Mouse (Mus musculus) myocyte (in vitro differentiated cells): ENCODE measurements at regions not wholly inside any gene's neighbourhood (a gene's known extent, or its start where the extent isn't known, plus 50 kb on each side); places are given as distances from the start of the nearest gene placed in this dataset.

Source experiments
- CEBPB ChIP-seq: IDR thresholded peaks from 2 replicates; pipeline ENCODE4 v1.6.1; 2011; ENCODE audit warnings: mild to moderate bottlenecking, moderate library complexity; ENCODE audit not compliant: poor library complexity, insufficient read depth, severe bottlenecking
- E2F4 ChIP-seq: IDR thresholded peaks from one replicate; pipeline ENCODE4 v1.6.1; 2011; ENCODE audit warnings: mild to moderate bottlenecking, control low read depth, moderate library complexity; ENCODE audit not compliant: insufficient read depth
- MAX ChIP-seq: IDR thresholded peaks from one replicate; pipeline ENCODE4 v1.6.1; 2011; ENCODE audit warnings: low read depth, mild to moderate bottlenecking, control low read depth
- MYOD1 ChIP-seq, 3 experiments: IDR thresholded peaks; one replicate each; pipeline ENCODE4 v1.6.1; 2011; ENCODE audit warnings: control low read depth in 2 of 3, low read depth in 2 of 3, mild to moderate bottlenecking in 2 of 3, moderate library complexity in 1 of 3; ENCODE audit not compliant: insufficient read length in 2 of 3, control insufficient read depth in 1 of 3
- MYOG ChIP-seq, 3 experiments: IDR thresholded peaks; one replicate each; pipeline ENCODE4 v1.6.1; 2011; ENCODE audit warnings: control low read depth in 2 of 3, low read depth in 2 of 3, mild to moderate bottlenecking in 2 of 3; ENCODE audit not compliant: insufficient read length in 2 of 3, control insufficient read depth in 1 of 3, insufficient read depth in 1 of 3
- POLR2A ChIP-seq: IDR thresholded peaks from one replicate; pipeline ENCODE4 v1.6.1; 2011; ENCODE audit warnings: low read depth, mild to moderate bottlenecking, control low read depth, moderate library complexity; ENCODE audit not compliant: insufficient read length
- POLR2AphosphoS2 ChIP-seq: IDR thresholded peaks from one replicate; pipeline ENCODE4 v1.6.1; 2011; ENCODE audit warnings: low read depth, control low read depth; ENCODE audit not compliant: insufficient read length
- TCF12 ChIP-seq: IDR thresholded peaks from one replicate; pipeline ENCODE4 v1.6.1; 2011; ENCODE audit warnings: mild to moderate bottlenecking, control low read depth; ENCODE audit not compliant: poor library complexity, insufficient read depth, severe bottlenecking
- TCF3 ChIP-seq: IDR thresholded peaks from one replicate; pipeline ENCODE4 v1.6.1; 2011; ENCODE audit warnings: low read depth, control low read depth; ENCODE audit not compliant: insufficient read length
- USF1 ChIP-seq: IDR thresholded peaks from one replicate; pipeline ENCODE4 v1.6.1; 2011; ENCODE audit warnings: low read depth, mild to moderate bottlenecking, control low read depth, moderate library complexity

GRCm38 (mm10) chr19:21171191-21171590, 100.9 kb upstream of the Zfand5 start:
- no peak for TF ChIP-seq MAX
- no peak for TF ChIP-seq MYOG (IDR thresholded peaks at IDR 0.05; ENCODE audit: control insufficient read depth in 1 of 3, insufficient read depth in 1 of 3, insufficient read length in 2 of 3, low read depth in 2 of 3)
- no peak for TF ChIP-seq POLR2AphosphoS2
- no peak for TF ChIP-seq POLR2A
- TF ChIP-seq TCF3, result no peak
- TF ChIP-seq TCF12, result no peak
- TF ChIP-seq MYOD1 (IDR thresholded peaks at IDR 0.05; ENCODE audit: control insufficient read depth in 1 of 3, insufficient read length in 2 of 3, low read depth in 2 of 3), result no peak
- no peak for TF ChIP-seq USF1
- no peak for TF ChIP-seq CEBPB
- no peak for TF ChIP-seq E2F4
